Mouse (Mus musculus): Measurements from ENCODE around the gene Srgap2. TPM values are rescaled to one million over a fixed set of nuclear protein-coding genes. Genes with fewer than 3 reads are reported as not detected.

The Srgap2 gene
- total RNA-seq, 2 experiments from 2014 or later = 60.7 to 98.2 TPM

GRCm38 (mm10) chr1:131236077-131236476 is 291.1 kb downstream of the Srgap2 start:
- intact Hi-C loops (cut with DNase I) = no loop called here
- no peak for DNase-seq (ENCODE audit: low spot score in 2 of 2)

Small RNAs within 50 kb of the gene (microRNA-seq; reads per million reads assigned to microRNA genes)
- gene Gm24273 = not detected

Other genes with a start within 250 kb of the Srgap2 start
- gene Ikbke, start 247.7 kb downstream of the Srgap2 start, total RNA-seq (2021) = 1 to 10 TPM in 1 of 2 experiments, under 1 TPM in 1; 0.69 to 2.5 TPM
- gene Fam72a, start 551 bp upstream of the Srgap2 start, total RNA-seq (2021) = 1 to 10 TPM; 1.3 to 1.5 TPM
- not detected for gene Avpr1b, start 71.9 kb upstream of the Srgap2 start, total RNA-seq (2021)
- under 1 TPM in 1 of 2 experiments, not detected in 1; 0.17 TPM for gene Ctse, start 111.0 kb upstream of the Srgap2 start, total RNA-seq (2021)
- 1 to 10 TPM; 3.0 to 3.3 TPM for gene Rab7b, start 161.3 kb upstream of the Srgap2 start, total RNA-seq (2021)
- under 1 TPM; 0.07 to 0.16 TPM for gene Slc26a9, start 216.7 kb upstream of the Srgap2 start, total RNA-seq (2021)